Mouse (Mus musculus): Measurements from ENCODE around the gene Chit1. TPM values are rescaled to one million over a fixed set of nuclear protein-coding genes. Genes with fewer than 3 reads are reported as not detected.

Chit1 gene
- polyA plus RNA-seq, 1 experiment from 2014 or later, result not detected

GRCm38 (mm10) chr1:134150076-134150475 is 39.0 kb downstream of the Chit1 start:
- ATAC-seq, result no peak
- Histone ChIP-seq H3K4me3 (replicated peaks; ENCODE audit: low read length) (no peak overlapping the region), H3K9me3 (ENCODE audit: control insufficient read depth, low read length) (no peaks in the 10 kb centered on the region; the same call in 1 of the 2 replicates), H3K27ac (ENCODE audit: low read length) (no peak overlapping the region), H3K4me1 (replicated peaks; ENCODE audit: control insufficient read depth, insufficient read depth, low read length) (no peaks in the 10 kb centered on the region), H3K9ac (replicated peaks; ENCODE audit: low read depth, low read length) (no peak overlapping the region), H3K27me3 (replicated peaks; ENCODE audit: control insufficient read depth, insufficient read depth, low read length) (no peaks in the 10 kb centered on the region), H3K36me3 (ENCODE audit: control insufficient read depth, insufficient read depth) (no peaks in the 10 kb centered on the region), H3K4me2 (ENCODE audit: low read length) (no peak overlapping the region)
- 68% methylated on average over 8 of the region's 8 CpGs for WGBS

DNA sequence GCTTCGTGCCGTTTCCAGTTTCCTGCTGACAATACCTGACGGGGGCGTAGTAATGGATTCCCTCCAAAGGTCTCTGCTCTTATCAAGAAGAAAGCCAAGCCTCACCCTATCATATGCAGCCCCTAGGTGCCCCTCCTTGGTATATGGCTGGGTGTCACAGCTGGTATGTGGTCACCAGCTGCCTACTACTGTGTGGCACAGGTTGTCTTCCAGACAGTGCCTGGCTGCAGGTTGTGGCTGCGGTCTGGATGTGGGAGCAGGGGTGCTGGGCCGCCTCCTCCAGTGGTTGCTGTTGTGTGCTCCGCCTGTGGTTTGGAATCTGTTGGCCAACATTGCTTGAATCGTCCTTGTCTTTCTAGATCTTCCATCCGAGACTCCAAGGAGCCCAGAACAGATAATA is 39.7 kb downstream of the Chit1 start:
- no peak for ATAC-seq
- no peak overlapping the region for H3K4me3 ChIP-seq (replicated peaks; ENCODE audit: low read length)
- H3K36me3 ChIP-seq (ENCODE audit: control insufficient read depth, insufficient read depth), result no peaks in the 10 kb centered on the region
- no peaks in the 10 kb centered on the region for H3K4me1 ChIP-seq (replicated peaks; ENCODE audit: control insufficient read depth, insufficient read depth, low read length)
- H3K27me3 ChIP-seq (replicated peaks; ENCODE audit: control insufficient read depth, insufficient read depth, low read length), result no peaks in the 10 kb centered on the region
- no peak overlapping the region for H3K27ac ChIP-seq (ENCODE audit: low read length)
- WGBS, result 95% methylated on average over 9 of the region's 9 CpGs
- no peak overlapping the region for H3K9ac ChIP-seq (replicated peaks; ENCODE audit: low read depth, low read length)
- no peaks in the 10 kb centered on the region; the same call in 1 of the 2 replicates for H3K9me3 ChIP-seq (ENCODE audit: control insufficient read depth, low read length)
- no peak overlapping the region for H3K4me2 ChIP-seq (ENCODE audit: low read length)

GRCm38 (mm10) chr1:134151655-134152412 is 40.8 kb downstream of the Chit1 start:
- H3K27ac ChIP-seq (ENCODE audit: low read length), result no peak overlapping the region
- 30% methylated on average over 13 of the region's 13 CpGs for WGBS
- no peaks in the 10 kb centered on the region for H3K4me1 ChIP-seq (replicated peaks; ENCODE audit: control insufficient read depth, insufficient read depth, low read length)
- H3K4me3 ChIP-seq (replicated peaks; ENCODE audit: low read length), result no peak overlapping the region
- no peak overlapping the region for H3K4me2 ChIP-seq (ENCODE audit: low read length)
- H3K9ac ChIP-seq (replicated peaks; ENCODE audit: low read depth, low read length), result no peak overlapping the region
- no peaks in the 10 kb centered on the region for H3K27me3 ChIP-seq (replicated peaks; ENCODE audit: control insufficient read depth, insufficient read depth, low read length)
- peak; percentile 80 for ATAC-seq
- no peaks in the 10 kb centered on the region; the same call in 1 of the 2 replicates for H3K9me3 ChIP-seq (ENCODE audit: control insufficient read depth, low read length)
- no peaks in the 10 kb centered on the region for H3K36me3 ChIP-seq (ENCODE audit: control insufficient read depth, insufficient read depth)

- Histone ChIP-seq H3K4me2 (ENCODE audit: low read length) (no peak overlapping the region), H3K9ac (replicated peaks; ENCODE audit: low read depth, low read length) (no peak overlapping the region), H3K4me1 (replicated peaks; ENCODE audit: control insufficient read depth, insufficient read depth, low read length) (no peaks in the 10 kb centered on the region), H3K9me3 (ENCODE audit: control insufficient read depth, low read length) (no peaks in the 10 kb centered on the region; the same call in 1 of the 2 replicates), H3K27me3 (replicated peaks; ENCODE audit: control insufficient read depth, insufficient read depth, low read length) (no peaks in the 10 kb centered on the region), H3K4me3 (replicated peaks; ENCODE audit: low read length) (no peak overlapping the region), H3K36me3 (ENCODE audit: control insufficient read depth, insufficient read depth) (no peaks in the 10 kb centered on the region), H3K27ac (ENCODE audit: low read length) (no peak overlapping the region)
- no peak for ATAC-seq
- WGBS, result 80% methylated on average over 21 of the region's 21 CpGs
These were observed 41.9 kb downstream of the Chit1 start for GRCm38 (mm10) chr1:134152626-134153590.

DNA sequence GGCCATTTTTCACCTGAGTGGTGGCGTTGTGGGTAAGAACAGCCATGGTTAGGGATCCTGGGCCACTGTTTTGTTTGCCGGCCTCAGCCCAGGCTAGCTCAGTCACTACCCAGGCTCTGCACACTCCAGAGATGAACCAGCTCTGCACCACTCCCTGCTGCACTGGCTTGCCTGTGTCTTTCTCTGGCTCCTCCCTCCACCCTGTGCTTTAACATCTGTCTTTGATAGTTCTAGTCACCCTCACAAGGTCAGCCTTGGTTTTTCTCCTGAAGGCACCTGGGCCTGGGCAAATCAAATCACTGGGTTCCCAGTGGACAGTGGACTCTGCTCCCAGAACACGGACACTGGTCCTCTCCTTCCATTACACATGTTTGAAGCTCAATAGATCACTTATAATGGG is 43.1 kb downstream of the Chit1 start:
- H3K36me3 ChIP-seq (ENCODE audit: control insufficient read depth, insufficient read depth), result no peaks in the 10 kb centered on the region
- H3K27me3 ChIP-seq (replicated peaks; ENCODE audit: control insufficient read depth, insufficient read depth, low read length), result no peaks in the 10 kb centered on the region
- no peak for ATAC-seq
- H3K4me2 ChIP-seq (ENCODE audit: low read length), result no peak overlapping the region
- no peaks in the 10 kb centered on the region; the same call in 1 of the 2 replicates for H3K9me3 ChIP-seq (ENCODE audit: control insufficient read depth, low read length)
- no peaks in the 10 kb centered on the region for H3K4me1 ChIP-seq (replicated peaks; ENCODE audit: control insufficient read depth, insufficient read depth, low read length)
- H3K27ac ChIP-seq (ENCODE audit: low read length), result no peak overlapping the region
- WGBS, result 88% methylated on average over 3 of the region's 3 CpGs
- no peak overlapping the region for H3K9ac ChIP-seq (replicated peaks; ENCODE audit: low read depth, low read length)
- no peak overlapping the region for H3K4me3 ChIP-seq (replicated peaks; ENCODE audit: low read length)

GRCm38 (mm10) chr1:134154655-134155054 is 43.6 kb downstream of the Chit1 start:
- Histone ChIP-seq H3K4me2 (ENCODE audit: low read length) (no peak overlapping the region), H3K27me3 (replicated peaks; ENCODE audit: control insufficient read depth, insufficient read depth, low read length) (no peaks in the 10 kb centered on the region), H3K9me3 (ENCODE audit: control insufficient read depth, low read length) (no peaks in the 10 kb centered on the region; the same call in 1 of the 2 replicates), H3K4me3 (replicated peaks; ENCODE audit: low read length) (no peak overlapping the region), H3K36me3 (ENCODE audit: control insufficient read depth, insufficient read depth) (no peaks in the 10 kb centered on the region), H3K9ac (replicated peaks; ENCODE audit: low read depth, low read length) (no peak overlapping the region), H3K27ac (ENCODE audit: low read length) (no peak overlapping the region), H3K4me1 (replicated peaks; ENCODE audit: control insufficient read depth, insufficient read depth, low read length) (no peaks in the 10 kb centered on the region)
- WGBS, result 58% methylated on average over 3 of the region's 3 CpGs
- no peak for ATAC-seq

DNA sequence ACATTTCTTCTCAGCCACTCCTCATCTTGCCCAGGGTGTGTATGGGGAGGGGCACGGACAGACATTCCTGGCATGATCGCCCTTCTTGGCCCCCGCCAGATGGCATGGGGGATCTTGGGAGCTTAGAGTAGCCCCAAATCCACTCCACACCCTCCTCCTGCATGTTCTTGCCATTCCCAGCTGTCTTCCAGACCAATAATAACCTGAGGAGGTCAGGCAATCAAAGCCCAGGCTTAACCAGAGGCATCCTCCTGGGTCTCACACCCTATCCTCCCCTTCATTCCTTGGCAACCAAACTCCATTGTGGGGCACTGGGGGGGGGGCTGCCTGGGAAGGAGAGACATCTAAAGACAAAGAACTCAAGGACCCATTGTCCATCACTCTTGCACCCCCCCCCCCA is 49.4 kb downstream of the Chit1 start:
- H3K9ac ChIP-seq (replicated peaks; ENCODE audit: low read depth, low read length), result no peak overlapping the region
- H3K9me3 ChIP-seq (ENCODE audit: control insufficient read depth, low read length), result no peaks in the 10 kb centered on the region
- no peak overlapping the region for H3K4me2 ChIP-seq (ENCODE audit: low read length)
- ATAC-seq, result no peak
- H3K27ac ChIP-seq (ENCODE audit: low read length), result no peak overlapping the region
- WGBS, result 91% methylated on average over 3 of the region's 3 CpGs
- no peak overlapping the region for H3K4me3 ChIP-seq (replicated peaks; ENCODE audit: low read length)
- H3K27me3 ChIP-seq (replicated peaks; ENCODE audit: control insufficient read depth, insufficient read depth, low read length), result no peaks in the 10 kb centered on the region
- no peaks in the 10 kb centered on the region for H3K4me1 ChIP-seq (replicated peaks; ENCODE audit: control insufficient read depth, insufficient read depth, low read length)
- no peaks in the 10 kb centered on the region for H3K36me3 ChIP-seq (ENCODE audit: control insufficient read depth, insufficient read depth)

DNA sequence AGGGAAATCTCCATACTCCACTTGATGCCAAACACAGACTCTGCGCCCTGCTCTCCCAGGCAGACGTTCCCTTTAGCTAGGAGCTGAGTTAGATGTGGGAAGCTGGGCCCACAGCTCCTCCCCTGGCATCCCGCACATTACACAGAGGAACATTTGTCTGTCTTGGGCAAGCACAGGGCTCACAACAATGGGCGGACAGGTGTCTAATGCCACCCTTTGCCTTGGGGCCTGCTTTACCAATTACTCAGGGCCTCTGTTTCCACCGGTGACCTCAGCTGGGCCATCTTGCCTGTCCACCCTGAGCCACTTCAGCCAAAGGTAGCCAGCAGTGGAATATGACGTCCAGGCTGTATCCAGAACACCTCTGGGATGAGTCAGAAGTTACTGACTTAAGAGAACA is 50.4 kb downstream of the Chit1 start:
- H3K36me3 ChIP-seq (ENCODE audit: control insufficient read depth, insufficient read depth), result no peaks in the 10 kb centered on the region
- H3K9ac ChIP-seq (replicated peaks; ENCODE audit: low read depth, low read length), result no peak overlapping the region
- no peak for ATAC-seq
- H3K4me2 ChIP-seq (ENCODE audit: low read length), result no peak overlapping the region
- WGBS, result 77% methylated on average over 6 of the region's 6 CpGs
- no peaks in the 10 kb centered on the region for H3K4me1 ChIP-seq (replicated peaks; ENCODE audit: control insufficient read depth, insufficient read depth, low read length)
- H3K27ac ChIP-seq (ENCODE audit: low read length), result no peak overlapping the region
- H3K27me3 ChIP-seq (replicated peaks; ENCODE audit: control insufficient read depth, insufficient read depth, low read length), result no peaks in the 10 kb centered on the region
- no peak overlapping the region for H3K4me3 ChIP-seq (replicated peaks; ENCODE audit: low read length)
- no peaks in the 10 kb centered on the region for H3K9me3 ChIP-seq (ENCODE audit: control insufficient read depth, low read length)

DNA sequence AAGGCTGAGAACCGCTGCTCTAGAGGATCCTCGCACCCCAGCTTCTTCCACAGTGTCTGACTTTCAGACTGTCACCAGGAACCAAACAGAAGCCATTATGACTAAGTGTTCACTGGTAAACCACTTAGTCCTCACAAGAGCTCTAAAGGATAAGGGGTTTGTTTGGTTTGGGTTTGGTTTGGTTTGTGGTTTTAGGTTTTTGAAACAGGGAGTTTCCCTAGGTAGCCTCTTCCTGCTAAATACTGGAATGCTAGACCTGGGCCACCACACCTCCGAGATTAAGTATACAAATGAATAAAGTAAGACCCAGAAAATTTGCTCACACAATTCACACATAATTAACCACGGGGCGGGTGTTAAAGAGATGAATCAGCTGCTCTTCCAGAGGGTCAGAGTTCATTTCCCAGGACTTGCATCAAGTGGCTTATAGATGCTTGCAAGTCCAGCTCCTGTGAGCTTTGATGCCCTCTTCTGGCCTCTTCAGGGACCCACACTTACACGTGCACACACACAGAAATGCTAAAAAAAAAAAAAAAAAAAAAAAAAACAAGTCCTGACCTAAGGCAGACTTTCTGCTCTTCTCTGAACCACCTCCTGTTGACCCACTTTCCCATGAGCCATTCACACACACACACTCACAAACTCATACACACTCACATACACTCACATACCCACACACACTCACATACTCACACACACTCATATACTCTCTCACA is 51.6 kb downstream of the Chit1 start:
- Histone ChIP-seq H3K4me2 (ENCODE audit: low read length) (no peak overlapping the region), H3K4me1 (replicated peaks; ENCODE audit: control insufficient read depth, insufficient read depth, low read length) (no peaks in the 10 kb centered on the region), H3K9me3 (ENCODE audit: control insufficient read depth, low read length) (no peaks in the 10 kb centered on the region), H3K4me3 (replicated peaks; ENCODE audit: low read length) (no peak overlapping the region), H3K9ac (replicated peaks; ENCODE audit: low read depth, low read length) (no peak overlapping the region), H3K27me3 (replicated peaks; ENCODE audit: control insufficient read depth, insufficient read depth, low read length) (no peaks in the 10 kb centered on the region), H3K36me3 (ENCODE audit: control insufficient read depth, insufficient read depth) (no peaks in the 10 kb centered on the region), H3K27ac (ENCODE audit: low read length) (no peak overlapping the region)
- 83% methylated on average over 6 of the region's 6 CpGs for WGBS
- ATAC-seq, result no peak
